8 mouse cellular contexts compared by ENCODE assay signal in the genomic region with DNA sequence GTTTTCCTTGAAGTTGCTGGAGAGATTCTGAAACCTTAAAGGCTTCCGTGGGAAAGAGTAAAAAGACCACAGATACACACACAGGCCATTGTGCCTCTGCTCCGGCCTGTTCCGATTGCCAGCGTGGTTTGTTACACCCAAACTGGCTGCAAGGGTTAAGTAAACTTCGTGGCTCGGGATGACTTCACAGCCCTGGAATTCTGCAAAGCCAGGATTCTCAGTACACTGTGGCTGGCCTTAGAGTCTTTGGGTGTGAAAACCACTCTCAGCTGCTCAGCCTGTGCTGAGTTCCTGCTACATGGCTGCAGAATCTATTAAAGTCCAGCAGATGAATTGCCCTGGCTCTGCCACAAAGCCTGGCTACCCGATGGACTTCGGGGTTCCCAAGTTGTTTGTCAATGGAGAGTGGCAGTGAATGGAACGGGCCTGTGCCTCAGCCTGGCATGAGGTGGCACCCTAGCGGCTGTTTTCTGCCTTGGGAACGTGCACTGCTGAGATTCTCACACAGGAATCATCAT.
DNase-seq lines count a peak whose midpoint lies in the region; ATAC-seq lines count a peak whose summit lies in the region.

No protein-coding gene starts in this region.

- H3K4me2 ChIP-seq in hindbrain, embryonic 11.5 days (replicated peaks; ENCODE audit: low read depth, low read length) = no peak overlapping the region

- H3K36me3 ChIP-seq in hindbrain, embryonic 11.5 days (ENCODE audit: control insufficient read depth, insufficient read depth, low read length) = no peaks in the 10 kb centered on the region; the same call in 1 of the 2 replicates

- no peak overlapping the region for H3K4me3 ChIP-seq in hindbrain, embryonic 11.5 days (ENCODE audit: low read depth, low read length)

- peak overlapping the region; percentile 75 for H3K27ac ChIP-seq in hindbrain, embryonic 11.5 days (ENCODE audit: low read depth, low read length)

- no peaks in the 10 kb centered on the region for H3K9me3 ChIP-seq in hindbrain, embryonic 11.5 days (ENCODE audit: control insufficient read depth, low read length)

- ATAC-seq in hindbrain, embryonic 11.5 days (ENCODE audit: low FRiP score) = peak; percentile 75

- H3K27me3 ChIP-seq in hindbrain, embryonic 11.5 days (ENCODE audit: control insufficient read depth, insufficient read depth, low read length) = no peaks in the 10 kb centered on the region

- peaks cover 11% of the 10 kb centered on the region for H3K4me1 ChIP-seq in hindbrain, embryonic 11.5 days (replicated peaks; ENCODE audit: control insufficient read depth, insufficient read depth, low read length)

- peak; percentile 53 to 54 for DNase-seq in urinary bladder, adult 18-20 months (ENCODE audit: low spot score in 2 of 2)
- DNase-seq in urinary bladder, postnatal 10 days (ENCODE audit: low spot score) = no peak
- peak; percentile 32 to 42 for DNase-seq in frontal cortex, postnatal 14 days (ENCODE audit: low spot score in 2 of 2)
- peak; percentile 63 for DNase-seq in hindbrain, embryonic 11.5 days (ENCODE audit: low spot score)
- DNase-seq in layer of hippocampus, adult 9-10 months (ENCODE audit: low spot score) = peak; percentile 54
- peak; percentile 78 to 82 for DNase-seq in lung, adult 18-20 months
- peak; percentile 57 for DNase-seq in ovary, postnatal 36 days (ENCODE audit: low spot score)
- no peak for DNase-seq in MN1 (ENCODE audit: low spot score)

- H3K9ac ChIP-seq in hindbrain, embryonic 11.5 days (ENCODE audit: low read depth, low read length) = peak overlapping the region; percentile 28; the same call in 1 of the 2 replicates

- 11% methylated on average over 11 of the region's 11 CpGs for WGBS in hindbrain, embryonic 11.5 days

Comparison
In these comparisons a context has a peak if more than half of its experiments do, and no peak if none do; other contexts are left out.
1. DNase-seq: peak in urinary bladder, adult 18-20 months (2 of 2), frontal cortex, postnatal 14 days (2 of 2), hindbrain, embryonic 11.5 days (single experiment), layer of hippocampus, adult 9-10 months (single experiment), lung, adult 18-20 months (2 of 2) and ovary, postnatal 36 days (single experiment); none in urinary bladder, postnatal 10 days (single experiment) and MN1 (single experiment).